Mouse (Mus musculus): Measurements from ENCODE around the gene Hmx3.

The Hmx3 gene

GRCm38 (mm10) chr7:131556541-131557271, 14.0 kb downstream of the Hmx3 start:
- peak; percentile 32 to 47 for DNase-seq

GRCm38 (mm10) chr7:131557751-131558150, 15.1 kb downstream of the Hmx3 start:
- DNase-seq = no peak

DNA sequence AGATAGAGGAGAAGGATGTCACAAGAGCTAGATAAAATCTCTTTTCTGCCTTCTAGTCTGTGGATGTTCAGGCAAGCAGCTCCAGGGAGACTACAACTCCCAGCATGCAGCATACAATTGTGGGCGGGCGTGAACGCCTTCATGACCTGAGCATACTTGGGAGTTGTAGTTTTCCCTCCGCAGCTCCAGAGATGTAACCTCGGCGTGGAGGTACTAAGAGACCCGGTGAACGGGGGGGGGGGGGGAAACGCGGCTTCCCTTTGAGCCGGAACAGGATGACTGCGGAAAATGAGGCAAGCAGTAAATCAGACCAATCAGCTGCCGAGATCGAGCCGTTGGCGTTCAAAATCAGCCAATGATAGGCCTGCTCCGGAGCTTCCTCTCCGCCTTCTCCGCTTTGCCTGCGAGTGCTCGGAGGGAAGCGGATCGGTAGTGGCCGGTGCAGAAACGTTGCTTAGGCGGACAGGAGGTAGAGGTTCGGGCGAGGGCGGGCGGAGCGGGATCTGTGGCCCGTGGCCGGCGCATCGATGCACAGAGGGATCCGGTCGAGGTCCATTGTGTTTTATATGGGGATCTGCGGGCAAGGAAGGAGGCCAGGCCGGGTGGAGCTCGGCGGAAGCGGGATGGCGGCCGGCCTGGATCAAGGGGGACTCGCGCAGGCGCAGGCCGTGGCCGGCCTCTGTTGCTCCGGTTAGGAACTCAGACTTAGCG, 17.5 kb downstream of the Hmx3 start, which contains the start of gene Bub3:
Gene Bub3 (plus strand): TSS at position 237 of the 711 bp plus-strand sequence.
- peak; percentile 89 to 94 for DNase-seq

DNA sequence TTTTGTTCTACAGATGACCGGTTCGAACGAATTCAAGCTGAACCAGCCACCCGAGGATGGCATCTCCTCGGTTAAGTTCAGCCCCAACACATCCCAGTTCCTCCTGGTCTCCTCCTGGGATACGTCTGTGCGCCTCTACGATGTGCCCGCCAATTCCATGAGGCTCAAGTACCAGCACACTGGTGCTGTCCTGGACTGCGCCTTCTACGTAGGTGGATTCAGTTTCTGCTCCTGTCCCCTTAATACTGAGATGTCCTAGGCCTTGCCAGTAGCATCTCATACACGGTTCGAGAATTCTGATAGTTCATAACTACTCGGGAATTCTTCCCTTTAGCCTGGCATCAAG, 18.0 kb downstream of the Hmx3 start:
- no peak for DNase-seq

DNA sequence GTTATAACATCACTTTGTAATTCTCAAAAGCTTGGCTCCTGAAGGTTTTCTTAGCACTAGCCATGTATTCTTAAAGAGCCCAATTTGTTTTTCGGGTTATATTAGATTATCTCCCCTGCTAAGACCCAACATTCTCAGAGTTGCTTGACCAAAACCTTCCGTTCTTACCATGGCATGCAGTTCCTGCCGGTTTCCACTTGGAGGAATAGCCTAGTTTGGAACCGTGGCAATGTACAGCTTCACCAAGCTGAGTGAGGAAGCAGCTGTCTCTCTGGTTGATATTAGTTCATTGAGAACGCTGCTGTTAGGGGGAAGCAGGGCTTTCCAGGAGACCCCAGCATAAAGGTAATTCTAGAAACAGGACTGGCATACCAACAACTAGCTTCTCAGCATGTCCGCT, 32.6 kb downstream of the Hmx3 start:
- DNase-seq = no peak

- no peak for DNase-seq
Measured at GRCm38 (mm10) chr7:131582178-131582577, 39.5 kb downstream of the Hmx3 start.

DNA sequence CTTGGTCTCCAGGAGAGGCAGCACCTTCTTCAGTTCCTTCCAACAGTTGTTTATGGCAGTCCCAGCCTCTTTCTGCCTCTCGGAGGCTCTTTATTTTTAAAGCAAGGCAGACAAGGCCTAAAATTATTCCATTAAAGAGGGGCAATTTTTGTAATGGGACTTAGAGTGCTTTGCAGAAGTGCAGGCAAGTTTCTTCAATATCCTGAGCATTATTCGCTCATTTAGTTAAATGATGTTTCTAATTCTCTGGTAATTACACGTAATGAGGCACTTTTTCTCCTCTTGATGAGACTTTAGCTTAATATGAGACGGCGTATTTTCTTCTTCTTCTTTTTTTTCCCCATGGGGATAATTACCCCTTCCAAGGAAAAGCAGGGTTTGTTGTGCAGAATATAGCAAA, 42.9 kb downstream of the Hmx3 start:
- DNase-seq = no peak
